Mouse (Mus musculus): ENCODE results near the gene Tgfa. TPM values are rescaled to one million over a fixed set of nuclear protein-coding genes. Genes with fewer than 3 reads are reported as not detected.

The Tgfa gene
- total and polyA plus RNA-seq, 3 experiments, result 7.8 to 9.1 TPM; not detected in 1

GRCm38 (mm10) chr6:86166426-86166825 is 28.6 kb upstream of the Tgfa start:
- H3K4me3 ChIP-seq (ENCODE audit: control insufficient read depth in 1 of 2, insufficient read depth in 1 of 2, low read depth in 2 of 2, low read length in 2 of 2), result peak overlapping the region in 1 of 2 experiments; percentile 47; a peak in 1 of 4 replicates
- peaks cover 0 to 2% of the 10 kb centered on the region in 2 experiments; a peak in 1 of 4 replicates for H3K36me3 ChIP-seq (ENCODE audit: control insufficient read depth in 1 of 2, insufficient read depth in 2 of 2, low read length in 2 of 2)
- H3K27me3 ChIP-seq (ENCODE audit: control insufficient read depth in 1 of 2, insufficient read depth in 2 of 2, low read length in 2 of 2), result peaks cover 4 to 12% of the 10 kb centered on the region in 2 experiments
- no peaks in the 10 kb centered on the region for H3K9me3 ChIP-seq (replicated peaks; ENCODE audit: insufficient read depth, low read length)
- peaks cover 0 to 7% of the 10 kb centered on the region in 2 experiments; a peak in 2 of 4 replicates for H3K4me1 ChIP-seq (ENCODE audit: control insufficient read depth in 1 of 2, insufficient read depth in 2 of 2, low read length in 2 of 2)
- H3K27ac ChIP-seq (ENCODE audit: control insufficient read depth, low read depth, low read length), result no peak overlapping the region
- DNase-seq (ENCODE audit: low read depth, low spot score), result peak; percentile 21
- H3K79me2 ChIP-seq (ENCODE audit: control insufficient read depth, insufficient read depth, low read length, poor library complexity), result no peaks in the 10 kb centered on the region
- TF ChIP-seq TCF12 (IDR thresholded peaks at IDR 0.05; ENCODE audit: low read depth, low read length), result 0 out of 2 replicates have a peak, but pooled peaks have one; percentile 5
- no peak for TF ChIP-seq ZMIZ1 (IDR thresholded peaks at IDR 0.05; ENCODE audit: low read depth, low read length)
- no peak for TF ChIP-seq E2F4 (IDR thresholded peaks at IDR 0.05; ENCODE audit: borderline replicate concordance, low read depth, low read length)
- TF ChIP-seq EP300 (IDR thresholded peaks at IDR 0.05; ENCODE audit: low read depth in 1 of 2, low read length in 2 of 2), result peak in 1 of 2 experiments; percentile 53; a peak in 1 of 4 replicates
- no peak for TF ChIP-seq UBTF (IDR thresholded peaks at IDR 0.05; ENCODE audit: borderline replicate concordance, insufficient read depth, low read depth, low read length)
- no peak for TF ChIP-seq CHD2 (IDR thresholded peaks at IDR 0.05; ENCODE audit: low read length)
- no peak for TF ChIP-seq SMC3 (IDR thresholded peaks at IDR 0.05; ENCODE audit: low read depth, low read length)
- peak; percentile 27; the same call in 1 of the 2 replicates for TF ChIP-seq ZNF384 (IDR thresholded peaks at IDR 0.05; ENCODE audit: low read depth, low read length)
- no peak for TF ChIP-seq RCOR1 (IDR thresholded peaks at IDR 0.05; ENCODE audit: low read depth, low read length)
- no peak for TF ChIP-seq MAFK (IDR thresholded peaks at IDR 0.05; ENCODE audit: borderline replicate concordance, low read depth, low read length)
- no peak for TF ChIP-seq ETS1 (IDR thresholded peaks at IDR 0.05; ENCODE audit: low read depth, low read length)
- peak; percentile 64 for TF ChIP-seq MYB (IDR thresholded peaks at IDR 0.05; ENCODE audit: low read depth, low read length)
- TF ChIP-seq ZKSCAN1 (IDR thresholded peaks at IDR 0.05; ENCODE audit: low read depth, low read length), result no peak
- no peak for TF ChIP-seq POLR2AphosphoS5 (IDR thresholded peaks at IDR 0.05; ENCODE audit: borderline replicate concordance, low read depth, low read length)
- no peak for TF ChIP-seq POLR2A (IDR thresholded peaks at IDR 0.05; ENCODE audit: control insufficient read depth in 1 of 2, insufficient read depth in 1 of 2, low read depth in 1 of 2, low read length in 2 of 2, poor library complexity in 1 of 2)
- no peak for TF ChIP-seq MXI1 (IDR thresholded peaks at IDR 0.05; ENCODE audit: low read depth, low read length)
- TF ChIP-seq ZC3H11A (IDR thresholded peaks at IDR 0.05; ENCODE audit: low read depth, low read length), result no peak
- TF ChIP-seq JUND (IDR thresholded peaks at IDR 0.05; ENCODE audit: low read depth, low read length), result no peak
- no peak overlapping the region for H3K9ac ChIP-seq (ENCODE audit: control insufficient read depth, low read depth, low read length, poor library complexity, severe bottlenecking)

- peaks cover 0 to 7% of the 10 kb centered on the region in 2 experiments; a peak in 2 of 4 replicates for H3K4me1 ChIP-seq (ENCODE audit: control insufficient read depth in 1 of 2, insufficient read depth in 2 of 2, low read length in 2 of 2)
- H3K36me3 ChIP-seq (ENCODE audit: control insufficient read depth in 1 of 2, insufficient read depth in 2 of 2, low read length in 2 of 2), result peaks cover 0 to 2% of the 10 kb centered on the region in 2 experiments; a peak in 1 of 4 replicates
- H3K4me3 ChIP-seq (ENCODE audit: control insufficient read depth in 1 of 2, insufficient read depth in 1 of 2, low read depth in 2 of 2, low read length in 2 of 2), result no peak overlapping the region
- no peak overlapping the region for H3K27ac ChIP-seq (ENCODE audit: control insufficient read depth, low read depth, low read length)
- no peak overlapping the region for H3K9ac ChIP-seq (ENCODE audit: control insufficient read depth, low read depth, low read length, poor library complexity, severe bottlenecking)
- DNase-seq (ENCODE audit: low read depth, low spot score), result no peak
- H3K79me2 ChIP-seq (ENCODE audit: control insufficient read depth, insufficient read depth, low read length, poor library complexity), result no peaks in the 10 kb centered on the region
- no peaks in the 10 kb centered on the region for H3K9me3 ChIP-seq (replicated peaks; ENCODE audit: insufficient read depth, low read length)
- H3K27me3 ChIP-seq (ENCODE audit: control insufficient read depth in 1 of 2, insufficient read depth in 2 of 2, low read length in 2 of 2), result peaks cover 6 to 22% of the 10 kb centered on the region in 2 experiments
- TF ChIP-seq E2F4 (IDR thresholded peaks at IDR 0.05; ENCODE audit: borderline replicate concordance, low read depth, low read length) (no peak), RCOR1 (IDR thresholded peaks at IDR 0.05; ENCODE audit: low read depth, low read length) (no peak), UBTF (IDR thresholded peaks at IDR 0.05; ENCODE audit: borderline replicate concordance, insufficient read depth, low read depth, low read length) (no peak), CHD1 (IDR thresholded peaks at IDR 0.05; ENCODE audit: low read depth, low read length) (no peak)
Observed at GRCm38 (mm10) chr6:86167851-86168250, 27.2 kb upstream of the Tgfa start.

Measured in MEL (cell line).